Mouse (Mus musculus) lung, postnatal 0 days (tissue): ENCODE data around the gene Prss2.

Experiments used
- CTCF ChIP-seq: IDR thresholded peaks from 2 replicates; pipeline ENCODE4 v1.5.1; 2016; ENCODE audit warnings: antibody characterized with exemption, mild to moderate bottlenecking
- EP300 ChIP-seq: IDR thresholded peaks from 2 replicates; pipeline ENCODE4 v1.6.1; 2016; ENCODE audit warnings: antibody characterized with exemption, mild to moderate bottlenecking, control low read depth

DNA sequence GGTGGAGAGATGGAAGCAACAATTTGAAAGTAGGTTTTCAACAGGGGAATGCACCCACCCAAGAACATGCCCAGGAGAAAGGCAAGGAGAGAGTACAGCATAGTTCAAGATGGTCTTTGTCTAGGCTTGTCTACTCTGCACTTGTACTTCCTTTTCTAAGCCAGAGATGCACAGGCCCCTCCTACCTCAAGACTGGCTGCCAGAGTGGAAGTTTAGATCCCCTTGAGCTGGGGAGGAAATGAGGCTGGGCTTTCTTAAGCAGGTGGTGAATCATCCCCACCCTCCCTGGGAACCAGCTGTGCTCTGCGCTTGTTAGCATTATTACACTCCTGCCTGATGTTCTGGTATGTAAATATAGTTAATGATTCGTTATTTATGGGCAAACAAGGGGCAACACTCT, 36.7 kb downstream of the Prss2 start:
- TF ChIP-seq CTCF (no peak), EP300 (no peak)
